Mouse (Mus musculus) hematopoietic stem cell, adult 5-6 weeks (primary cell): ENCODE measurements at regions not wholly inside any gene's neighbourhood (a gene's known extent, or its start where the extent isn't known, plus 50 kb on each side); places are given as distances from the start of the nearest gene placed in this dataset.
"Not testable (repeated sequence)": the region's sequence is repeated elsewhere in the genome, so short reads cannot be mapped to it uniquely, and the experiment has no call there.

Source experiments
- ATAC-seq, 2 experiments: fragments of 125-278 bp in 1 of 2; replicated peaks in 1 of 2; 2 replicates each; pipeline ENCODE4 v1.8.0; 2016 to 2017; ENCODE audit warnings: inconsistent platforms in 2 of 2, mild to moderate bottlenecking in 2 of 2, moderate number of reproducible peaks in 2 of 2, low read depth in 1 of 2, moderate TSS enrichment in 1 of 2; ENCODE audit not compliant: low FRiP score in 2 of 2, poor library complexity in 2 of 2, severe bottlenecking in 2 of 2, insufficient read depth in 1 of 2, low TSS enrichment in 1 of 2

DNA sequence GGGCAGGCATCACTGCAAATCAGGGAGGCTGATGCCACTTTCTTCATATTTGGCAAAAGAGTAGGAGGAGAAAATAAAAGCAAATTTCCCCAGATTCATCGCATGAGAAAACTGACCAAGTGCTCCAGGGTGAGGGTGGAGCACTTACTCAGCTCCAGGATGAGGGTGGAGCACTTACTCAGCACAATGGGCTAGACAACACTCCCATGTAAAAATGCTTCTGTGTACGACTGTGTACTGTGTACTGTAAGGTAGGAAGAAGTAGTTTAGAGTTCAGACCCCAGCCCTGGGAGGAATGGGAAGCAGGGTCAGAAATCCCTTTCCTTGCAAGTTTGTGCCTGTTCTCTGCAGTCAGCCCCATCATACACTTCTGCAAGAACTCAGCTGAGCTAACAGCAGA lies 245.3 kb upstream of the Ell2 start:
- no peak for ATAC-seq

DNA sequence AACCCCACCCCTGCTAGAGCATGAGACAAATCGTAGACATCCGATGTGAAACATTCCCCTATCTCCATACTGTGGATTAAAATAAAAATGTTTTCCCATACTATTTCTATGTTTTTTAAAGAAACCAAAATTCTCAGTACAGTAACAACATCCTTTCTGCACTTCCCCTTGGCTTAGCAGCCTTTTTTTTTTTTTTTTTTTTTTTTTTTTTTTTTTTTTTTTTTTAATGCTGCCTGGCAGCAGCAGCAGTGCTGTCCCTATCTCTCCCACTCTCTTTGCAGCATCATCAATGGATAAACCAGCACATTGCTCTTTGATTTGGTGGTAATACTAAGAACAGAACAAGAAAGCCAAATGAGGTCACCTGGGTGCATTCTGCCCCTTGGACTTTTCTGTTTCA lies 239.3 kb upstream of the Ell2 start:
- ATAC-seq, result no peak

DNA sequence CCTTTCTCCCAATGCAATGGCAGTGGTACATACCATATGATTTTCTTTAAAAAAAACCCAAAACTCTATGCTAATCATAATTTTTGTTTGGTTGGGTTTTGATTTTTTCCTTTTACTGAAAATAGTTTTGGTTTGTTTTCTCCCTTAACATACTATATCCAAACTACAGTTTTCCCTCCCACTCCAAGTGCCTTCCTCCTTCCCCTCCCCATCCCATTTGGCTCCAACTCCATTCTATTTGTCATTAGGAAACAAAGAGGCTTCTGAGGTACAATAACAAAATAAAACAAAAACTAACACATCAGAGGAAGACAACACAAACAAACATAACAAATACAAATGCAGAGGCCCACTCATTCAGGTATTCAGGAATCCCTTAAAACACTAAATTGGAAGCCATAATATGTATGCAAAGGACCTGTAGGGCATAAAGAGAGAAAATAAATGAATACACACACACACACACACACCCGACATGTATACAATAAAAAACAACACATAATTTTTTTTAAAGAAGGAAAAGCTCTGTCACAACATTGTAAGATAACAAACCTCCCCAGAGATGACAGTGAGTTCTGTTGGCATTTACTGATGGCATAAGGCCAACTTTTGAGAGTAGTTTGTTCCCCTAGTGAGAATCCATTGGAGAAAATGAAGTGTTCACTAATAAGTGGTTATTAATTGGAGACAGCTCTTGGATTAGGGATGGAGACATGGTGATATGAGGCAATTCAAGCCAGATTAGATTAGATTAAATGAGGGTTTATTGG lies 230.5 kb upstream of the Ell2 start:
- no peak for ATAC-seq

DNA sequence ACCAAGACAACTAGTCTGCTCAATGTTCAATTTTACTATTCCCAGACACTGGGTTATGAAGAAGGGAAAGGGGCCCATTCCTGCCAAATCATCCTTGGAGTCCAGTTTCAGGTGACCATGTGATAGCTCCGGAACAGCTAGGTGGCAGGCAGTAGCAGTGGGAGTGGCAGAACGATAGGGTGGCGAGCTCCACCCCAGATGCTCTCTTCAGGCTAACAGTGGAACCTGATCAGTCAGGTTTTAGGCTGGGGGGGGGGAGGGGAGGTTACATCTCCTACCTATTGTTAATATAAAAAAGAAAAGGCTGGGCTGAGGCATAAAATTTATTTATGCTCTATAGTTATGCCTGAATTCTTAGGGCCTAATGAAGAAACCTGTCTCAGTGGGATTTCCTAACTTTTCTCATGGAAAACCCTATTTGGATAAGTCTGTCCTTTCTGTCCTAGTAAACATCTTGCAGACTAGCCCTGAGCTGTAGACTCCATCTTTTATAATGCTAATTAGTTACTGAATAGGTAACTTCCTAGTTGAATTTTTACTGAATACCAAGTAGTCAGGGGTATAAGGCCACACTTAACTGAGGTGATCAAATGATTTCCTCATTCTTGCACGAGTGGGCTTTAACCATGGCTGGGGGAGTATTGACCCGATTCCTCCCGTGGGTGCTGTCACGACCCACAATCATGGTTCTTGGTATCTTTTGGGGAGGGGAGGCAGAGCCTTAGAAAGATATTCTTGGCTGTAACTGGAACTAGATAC lies 223.2 kb upstream of the Ell2 start:
- not testable (repeated sequence) for ATAC-seq

DNA sequence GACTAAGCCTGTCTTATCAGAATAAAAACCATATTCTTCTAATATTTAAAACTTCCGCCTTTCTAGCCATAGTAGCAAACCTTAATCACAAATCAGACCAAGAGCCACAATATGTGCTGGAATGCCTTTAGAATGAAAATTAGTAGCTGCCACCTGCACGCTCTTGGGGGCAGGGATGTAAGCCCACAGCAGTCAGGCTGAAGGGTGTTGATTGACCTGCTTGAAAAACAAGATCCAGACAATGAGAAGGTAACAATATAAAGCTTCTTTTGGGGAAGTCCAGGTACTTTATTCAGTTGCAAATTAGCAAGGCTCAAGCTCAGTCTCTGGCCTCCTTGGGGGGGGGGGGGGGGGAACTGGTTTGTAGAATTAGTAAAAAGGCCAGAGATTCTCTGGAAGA lies 222.3 kb upstream of the Ell2 start:
- ATAC-seq, result not testable (repeated sequence)

DNA sequence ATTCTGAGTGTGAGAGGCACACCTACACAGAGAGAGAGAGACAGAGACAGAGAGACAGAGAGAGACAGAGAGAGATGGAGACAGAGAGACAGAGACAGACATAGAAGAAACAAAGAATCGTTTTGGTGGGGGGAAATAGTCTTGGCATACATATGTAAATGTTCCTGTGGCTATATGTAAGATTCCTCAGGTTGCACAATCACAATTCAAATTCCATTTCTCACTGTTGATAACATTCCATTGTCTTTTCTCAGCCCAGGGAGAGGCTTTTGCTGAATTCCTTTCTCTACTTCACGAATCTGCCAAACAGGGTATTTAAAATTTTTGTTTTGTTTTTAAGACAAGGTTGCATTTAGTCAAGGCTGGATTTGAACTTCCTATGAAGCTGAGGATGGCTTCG lies 205.0 kb upstream of the Ell2 start:
- no peak for ATAC-seq

DNA sequence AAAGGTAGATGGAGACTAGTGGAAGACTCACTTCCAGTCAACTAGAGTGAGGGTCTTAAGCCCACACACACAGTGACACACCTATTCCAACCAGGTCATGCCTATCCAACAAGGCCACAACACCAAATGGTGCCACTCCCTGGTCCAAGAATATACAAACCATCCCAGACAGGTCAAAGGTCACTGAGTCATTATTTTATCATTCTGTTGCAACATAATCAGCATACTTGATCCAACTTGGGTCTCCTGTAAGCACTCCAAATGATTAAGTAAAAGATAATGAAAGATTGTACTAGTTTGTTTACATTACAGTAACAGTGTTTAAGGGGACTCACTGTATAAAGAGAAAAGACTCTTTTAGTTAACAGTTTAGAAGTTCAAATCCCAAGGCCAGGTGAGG lies 203.2 kb upstream of the Ell2 start:
- no peak for ATAC-seq

DNA sequence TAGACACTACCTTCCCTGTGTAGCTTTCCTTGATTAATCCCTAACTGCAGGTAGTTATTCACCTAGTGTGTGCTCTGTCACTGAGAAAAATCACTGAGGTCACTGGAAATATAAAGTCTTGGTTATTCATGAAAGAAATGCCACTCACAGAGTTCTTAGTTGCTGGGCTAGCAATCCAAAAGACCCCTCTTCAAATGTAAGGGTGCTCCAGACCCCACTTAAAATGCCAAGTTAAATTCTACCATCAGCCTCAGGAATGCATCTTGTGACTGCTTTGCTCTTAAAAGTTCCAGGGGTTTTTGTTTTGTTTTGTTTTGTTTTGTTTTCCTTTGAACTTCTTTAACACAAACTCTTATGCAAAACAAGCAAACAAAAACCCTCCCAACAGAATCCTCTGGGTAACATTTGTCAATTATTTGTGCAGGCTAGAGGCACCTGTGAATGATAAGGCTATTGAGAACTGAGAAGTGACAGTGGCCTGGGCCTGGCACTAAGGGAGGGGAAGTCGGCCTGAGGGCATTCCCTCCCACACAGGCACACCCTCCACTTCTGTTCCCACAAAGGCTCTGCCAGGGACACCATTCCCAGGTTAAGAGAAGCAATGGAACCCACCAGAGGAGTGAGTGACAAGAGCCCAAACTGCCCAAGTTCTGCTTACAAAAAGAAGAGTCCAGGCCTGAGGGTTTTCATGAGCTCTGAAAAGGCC lies 192.1 kb upstream of the Ell2 start:
- ATAC-seq, result no peak

DNA sequence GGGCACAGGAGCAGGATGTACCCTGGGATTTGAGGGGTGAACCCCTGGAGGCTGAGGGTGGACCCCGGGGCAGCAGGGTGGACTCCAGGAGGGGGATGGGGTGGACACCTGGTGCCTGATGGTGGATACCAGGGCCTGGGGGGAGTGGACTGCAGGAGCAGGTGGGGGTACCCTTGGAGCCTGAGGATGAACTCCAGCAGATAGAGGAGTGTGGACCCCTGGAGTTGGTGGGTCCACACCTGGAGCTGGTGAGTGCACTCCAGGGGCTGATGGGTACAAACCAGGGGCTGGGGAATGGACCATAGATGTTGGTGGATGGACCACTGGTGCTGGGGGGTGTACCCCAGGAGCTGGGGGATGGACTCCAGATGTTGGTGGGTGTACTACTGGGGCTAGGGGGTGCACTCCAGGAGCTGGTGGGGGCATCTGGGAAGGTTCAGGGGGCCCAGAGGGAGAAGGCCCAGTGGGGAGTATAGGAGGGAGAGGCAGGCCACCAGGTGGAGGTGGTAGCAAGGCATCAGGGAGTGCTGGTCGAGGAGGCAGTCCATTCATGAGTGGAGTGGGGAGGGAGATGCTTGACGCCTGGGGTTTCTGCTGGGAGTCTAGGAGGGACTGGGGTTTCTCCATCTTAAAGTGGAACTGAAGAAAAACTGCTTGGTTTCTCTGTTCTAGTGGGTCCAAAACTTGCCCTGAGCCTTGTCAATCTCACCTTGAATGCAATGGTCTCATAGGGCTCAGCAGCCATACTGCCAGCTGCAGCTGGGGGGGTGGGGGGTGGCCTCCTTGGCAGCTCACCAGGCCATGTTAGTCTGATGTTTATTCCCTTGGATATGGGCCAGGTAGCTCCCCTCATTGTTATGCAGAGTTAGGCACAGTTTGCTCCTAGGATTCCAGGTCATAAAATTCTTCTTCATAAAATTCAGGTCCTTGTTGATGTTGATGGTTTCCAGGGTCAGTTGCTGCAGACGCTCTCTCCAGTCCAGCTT lies 183.0 kb upstream of the Ell2 start:
- no peak for ATAC-seq

DNA sequence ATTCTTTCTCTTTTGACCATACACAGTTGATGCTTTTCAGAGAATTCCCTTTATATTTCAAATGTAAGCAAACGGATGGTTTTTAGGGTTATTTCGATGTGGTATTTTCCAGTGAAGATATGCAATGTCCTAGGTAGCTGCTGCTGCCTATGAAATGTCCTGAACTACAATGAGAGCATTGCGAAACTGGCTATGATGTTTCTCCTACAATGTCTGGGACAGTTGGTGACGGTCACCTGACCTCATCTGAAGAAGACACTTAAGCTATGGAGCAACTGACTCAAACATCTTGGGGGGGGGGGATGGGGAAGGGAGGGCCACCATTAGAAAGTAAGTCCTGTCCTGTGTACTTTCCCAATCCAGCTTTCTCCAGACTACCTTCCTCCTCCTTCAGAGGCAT lies 182.1 kb upstream of the Ell2 start:
- ATAC-seq, result no peak

DNA sequence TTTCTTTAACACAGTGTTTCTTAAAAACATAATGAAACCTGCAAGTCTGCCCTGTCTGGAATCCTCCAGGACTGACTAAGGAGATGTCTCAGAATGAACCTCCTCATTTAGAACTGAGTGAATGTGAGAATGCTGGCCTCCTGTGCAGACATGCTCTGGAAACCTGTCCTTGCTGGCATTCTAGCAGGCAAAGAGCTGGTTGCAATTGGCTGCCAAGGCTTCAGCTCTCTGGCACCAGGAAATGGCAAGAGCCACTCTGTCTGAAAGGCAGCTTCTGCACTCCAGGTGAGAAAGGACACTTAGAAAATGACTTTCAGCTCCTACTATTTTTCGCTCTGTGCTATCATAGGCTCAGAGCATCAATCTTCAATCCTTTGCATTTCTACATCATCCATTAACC lies 175.0 kb upstream of the Ell2 start:
- ATAC-seq, result no peak

DNA sequence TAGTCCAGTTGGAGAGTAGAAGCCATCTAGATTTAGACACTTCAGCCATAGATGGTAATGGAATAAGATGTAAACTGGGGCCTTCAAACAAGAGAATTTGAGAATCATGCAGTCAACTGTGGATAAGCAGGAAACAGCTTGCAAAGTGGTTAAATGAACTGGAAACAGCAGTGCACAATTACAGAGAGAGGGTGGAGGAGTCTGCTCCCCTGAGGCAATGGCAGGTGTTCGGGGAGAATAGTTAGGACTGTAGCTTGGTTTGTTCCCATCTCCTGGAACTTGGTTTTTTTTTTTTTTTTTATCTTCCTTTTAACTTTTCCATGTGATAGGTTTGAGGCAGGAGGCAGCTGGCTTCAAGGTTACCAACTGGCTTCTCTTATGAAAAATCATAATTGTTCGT lies 165.1 kb upstream of the Ell2 start:
- peak; percentile 56 to 86; a peak in 3 of 4 replicates for ATAC-seq

DNA sequence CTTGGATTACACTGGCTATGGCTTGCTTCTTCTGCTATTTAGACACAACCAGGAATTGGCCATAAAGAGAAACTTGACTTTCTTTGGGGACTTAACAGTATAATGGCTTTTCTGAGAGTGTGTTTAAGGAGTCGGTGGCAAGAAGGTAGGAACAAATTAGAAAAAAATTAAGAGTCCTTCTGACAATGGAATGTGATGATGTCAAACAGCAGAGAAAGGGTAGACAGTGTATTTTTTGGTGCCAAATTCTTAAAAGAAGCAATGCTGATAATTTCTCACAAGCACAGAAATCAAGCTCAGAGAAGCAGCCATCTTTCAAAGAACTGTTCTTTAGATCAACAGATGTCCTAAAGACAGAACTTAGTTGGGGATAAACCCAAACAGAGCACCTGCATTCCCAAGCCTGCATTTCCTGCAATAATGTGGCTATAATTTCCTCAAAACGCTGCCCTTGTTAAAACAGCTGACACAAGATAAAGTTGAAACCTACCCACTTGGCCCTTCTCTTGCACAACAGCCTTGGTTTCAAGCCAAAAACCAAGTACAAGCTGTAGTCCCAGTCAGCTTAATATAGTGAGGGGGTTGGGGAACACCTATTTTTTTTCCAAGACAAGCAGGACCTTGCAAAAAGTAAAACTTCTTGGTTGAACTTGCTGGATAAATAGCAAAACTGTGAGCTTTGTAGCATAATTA lies 164.2 kb upstream of the Ell2 start:
- ATAC-seq, result peak in 1 of 2 experiments; percentile 57; a peak in 3 of 4 replicates

DNA sequence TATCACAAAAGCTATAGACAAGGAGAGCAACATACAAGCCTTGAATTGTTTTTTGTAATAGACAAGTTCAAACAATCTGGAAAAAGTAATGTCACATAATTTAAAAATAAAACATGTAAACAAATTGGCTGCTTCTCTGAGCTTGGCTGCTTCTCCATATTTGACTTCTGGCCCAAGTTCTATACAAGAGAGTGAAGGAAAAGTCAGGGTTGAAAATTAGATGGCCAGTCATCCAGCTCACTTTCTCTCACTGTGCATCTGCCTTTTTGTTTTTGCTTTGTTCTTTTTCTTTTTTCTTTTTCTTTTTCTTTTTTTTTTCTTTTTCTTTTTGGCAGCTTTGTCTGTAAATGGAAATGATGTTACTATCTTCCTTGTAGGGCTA lies 163.6 kb upstream of the Ell2 start:
- ATAC-seq, result no peak

DNA sequence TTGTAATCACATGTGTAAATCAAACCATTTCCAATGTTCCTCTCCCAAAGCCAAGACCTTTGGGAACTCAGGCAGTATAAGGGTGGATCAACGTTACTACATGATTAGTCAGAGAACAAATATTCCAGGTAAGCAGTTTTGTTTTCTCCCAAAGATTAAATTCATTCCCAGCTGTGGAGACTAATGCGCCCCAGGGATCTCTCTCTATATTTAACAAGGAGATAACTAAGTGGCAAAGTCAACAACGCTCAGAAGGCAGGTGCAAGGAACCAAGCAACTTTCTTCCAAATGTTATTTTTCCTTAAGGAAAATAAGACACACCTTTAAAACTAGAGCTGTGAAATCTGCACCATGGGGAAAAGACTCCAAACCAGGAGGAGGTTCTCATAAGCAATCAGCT lies 163.0 kb upstream of the Ell2 start:
- no peak for ATAC-seq

DNA sequence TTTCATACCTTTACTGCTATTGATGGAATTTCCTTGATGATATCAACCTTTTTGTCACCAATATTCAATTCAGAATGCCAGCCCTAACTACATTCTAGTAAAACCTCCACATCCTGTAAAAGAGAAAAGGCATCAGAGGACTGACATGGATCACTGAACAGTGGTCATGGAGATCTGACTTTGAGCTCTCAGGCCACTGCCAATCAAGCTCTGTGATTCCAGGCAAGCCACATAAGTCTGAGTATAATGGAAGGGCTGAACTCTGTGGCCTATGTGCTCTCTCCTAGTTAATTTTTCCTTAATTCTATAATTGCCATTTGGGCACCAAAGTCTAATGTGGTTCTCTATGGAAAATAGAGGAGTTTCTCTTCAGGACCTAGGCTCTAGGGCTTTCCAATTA lies 161.8 kb upstream of the Ell2 start:
- ATAC-seq, result no peak

DNA sequence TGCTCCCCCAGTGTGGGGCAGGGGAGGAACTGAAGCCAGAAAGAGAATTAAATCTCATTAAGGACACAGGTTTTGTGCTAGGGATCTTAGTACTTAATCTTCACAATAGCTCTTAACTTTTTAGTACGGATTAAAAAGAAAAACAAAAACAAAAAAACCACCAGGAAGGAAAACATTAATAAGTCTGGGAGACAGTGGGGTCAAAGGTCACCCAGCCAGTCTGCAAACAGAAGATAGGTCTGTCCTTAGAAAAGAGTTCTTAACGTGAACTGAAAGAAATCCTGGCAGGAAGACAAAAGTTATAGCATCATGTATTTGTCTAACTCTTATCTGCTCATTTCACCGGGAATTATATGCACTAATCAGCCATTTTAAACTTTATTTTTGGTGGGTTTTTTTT lies 158.8 kb upstream of the Ell2 start:
- no peak for ATAC-seq
